In the genomic region with DNA sequence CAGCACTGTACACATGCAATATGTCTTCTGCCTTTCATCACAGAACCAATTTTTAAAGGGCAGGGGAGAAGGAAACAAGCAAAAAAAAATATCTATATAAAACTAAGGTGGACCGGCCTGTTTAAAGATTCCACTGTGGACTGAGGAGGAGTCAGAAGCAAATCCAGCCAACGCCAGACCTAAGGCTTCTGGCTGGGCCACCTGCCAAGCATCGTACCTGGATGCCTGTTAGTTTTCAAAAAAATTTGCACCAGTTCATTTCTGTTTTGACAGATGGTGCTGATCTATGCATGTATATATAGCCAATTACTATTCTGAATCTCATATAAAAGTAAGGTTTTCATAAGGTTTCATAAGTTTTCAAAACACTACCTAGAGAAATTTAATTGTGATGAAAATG, we compare ENCODE assay signal across 14 mouse cellular contexts.
"Had no signal": no experiment of that assay in that cellular context is flagged by ENCODE, and none has a peak within 500 bp of the region (broad histone marks: within the 10 kb centered on the region; RNA-seq: fewer than 3 reads in every experiment).

No protein-coding gene starts in this region.

- ATAC-seq: midbrain, embryonic 16.5 days had no signal

- H3K4me2 ChIP-seq: liver, embryonic 11.5 days; liver, embryonic 15.5 days; lung, embryonic 14.5 days; midbrain, embryonic 12.5 days had no signal

- H3K27me3 ChIP-seq: liver, embryonic 15.5 days; megakaryocyte, embryonic 14.5 days; midbrain, embryonic 12.5 days had no signal

- H3K9ac ChIP-seq: liver, embryonic 15.5 days; lung, embryonic 14.5 days; midbrain, embryonic 12.5 days had no signal

- H3K4me1 ChIP-seq: limb, embryonic 10.5 days; liver, embryonic 15.5 days; megakaryocyte, embryonic 14.5 days; midbrain, embryonic 12.5 days had no signal

- DNase-seq: kidney, adult 8-10 months; kidney, postnatal 25 days; lung, embryonic 14.5 days; lung, postnatal 10 days; lung, postnatal 4 days; right cerebral cortex, postnatal 14 days; thymus, postnatal 25 days had no signal

- H3K9me3 ChIP-seq: limb, embryonic 10.5 days; liver, embryonic 15.5 days; megakaryocyte, embryonic 14.5 days; midbrain, embryonic 12.5 days had no signal

- H3K27ac ChIP-seq: left cerebral cortex, adult 2 months; limb, embryonic 10.5 days; liver, embryonic 15.5 days; midbrain, embryonic 12.5 days had no signal

- H3K36me3 ChIP-seq: limb, embryonic 10.5 days; liver, embryonic 15.5 days; midbrain, embryonic 12.5 days had no signal

- H3K4me3 ChIP-seq: left cerebral cortex, adult 2 months; limb, embryonic 10.5 days; liver, embryonic 15.5 days; megakaryocyte, embryonic 14.5 days; midbrain, embryonic 12.5 days had no signal
